Mouse (Mus musculus) E14TG2a.4 (cell line): Measurements from ENCODE around the gene Rnaseh2a.

ENCODE experiments used
- H3K27me3 ChIP-seq: 2 replicates; pipeline ENCODE4 v1.6.1; 2014; ENCODE audit warnings: low read length, control low read depth; ENCODE audit not compliant: insufficient read depth
- H3K36me3 ChIP-seq: 2 replicates; pipeline ENCODE4 v1.6.1; 2014; ENCODE audit warnings: low read length, control low read depth; ENCODE audit not compliant: insufficient read depth
- H3K4me1 ChIP-seq: replicated peaks from 2 replicates; pipeline ENCODE4 v1.6.1; 2014; ENCODE audit warnings: low read depth, low read length, control low read depth
- H3K4me3 ChIP-seq: replicated peaks from 2 replicates; pipeline ENCODE4 v1.5.1; 2014; ENCODE audit warnings: mild to moderate bottlenecking, low read length
- H3K9me3 ChIP-seq: 2 replicates; pipeline ENCODE4 v1.6.1; 2014; ENCODE audit warnings: low read length, control low read depth
- CTCF ChIP-seq: conservative IDR thresholded peaks from 2 replicates; pipeline ENCODE4 v1.5.1; 2014; ENCODE audit warnings: low read length
- NANOG ChIP-seq: IDR thresholded peaks from 2 replicates; pipeline ENCODE4 v1.6.1; 2014; ENCODE audit warnings: borderline replicate concordance, low read length, mixed read lengths
- POU5F1 ChIP-seq: IDR thresholded peaks from 2 replicates; pipeline ENCODE4 v1.6.1; 2014; ENCODE audit warnings: low read length, borderline replicate concordance

Rnaseh2a gene

DNA sequence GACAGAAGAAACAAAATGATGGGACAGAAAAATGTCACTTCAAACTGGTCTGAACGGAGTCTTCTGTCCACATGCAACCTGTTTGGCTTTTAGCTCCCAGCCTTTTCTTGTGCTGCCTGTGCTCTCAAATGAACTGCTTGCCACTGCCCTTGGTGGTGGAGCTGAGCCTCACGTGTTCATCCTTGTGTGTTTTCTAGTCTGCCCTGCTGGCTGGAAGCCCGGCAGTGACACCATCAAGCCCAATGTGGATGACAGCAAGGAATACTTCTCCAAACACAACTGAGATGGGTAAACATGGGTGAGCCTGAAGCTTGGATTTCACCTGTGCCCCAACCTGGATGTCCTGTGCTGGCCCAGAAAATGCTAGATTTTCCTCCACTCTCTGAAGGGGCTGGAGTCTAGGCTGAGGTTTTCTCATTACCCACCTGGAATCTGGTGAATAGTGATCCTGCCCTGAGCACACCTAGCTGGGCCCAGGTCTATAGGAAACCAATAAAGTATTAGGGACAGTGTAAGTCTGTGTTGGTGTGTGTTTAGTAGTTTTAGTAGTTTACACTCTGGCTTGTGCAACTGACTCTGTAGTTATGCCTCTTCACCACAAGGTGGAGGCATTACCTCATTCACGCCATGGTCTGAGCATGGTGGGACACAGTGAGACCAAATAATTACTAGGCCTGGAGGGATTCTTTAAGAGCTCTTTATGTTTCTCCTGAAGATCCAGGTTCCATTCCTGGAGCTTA lies 4.4 kb upstream of the Rnaseh2a start:
- Histone ChIP-seq H3K4me1 (peaks cover 50% of the 10 kb centered on the region), H3K9me3 (no peaks in the 10 kb centered on the region), H3K4me3 (no peak overlapping the region), H3K36me3 (peaks cover 45% of the 10 kb centered on the region), H3K27me3 (no peaks in the 10 kb centered on the region)
- TF ChIP-seq CTCF, result peak; percentile 55
- no peak for TF ChIP-seq NANOG
- no peak for TF ChIP-seq POU5F1

DNA sequence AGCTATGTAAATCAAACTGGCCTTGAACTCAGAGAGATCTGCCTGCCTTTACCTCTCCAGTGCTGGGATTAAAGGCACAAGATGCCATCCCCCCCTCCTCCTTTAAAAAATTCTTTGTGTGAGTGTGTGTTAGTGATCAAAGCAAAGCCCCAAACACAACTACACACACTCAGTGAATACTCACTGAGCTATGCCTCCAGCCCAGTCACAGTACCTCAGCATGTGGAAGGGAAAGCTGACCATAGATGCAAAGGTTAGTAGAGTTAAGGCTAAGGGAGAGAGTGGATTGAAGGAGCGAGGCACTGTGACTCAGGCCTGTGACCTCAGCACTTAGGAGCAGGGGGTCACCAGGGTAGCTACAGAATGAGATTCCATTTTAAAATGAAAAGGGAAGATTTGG lies 3.5 kb upstream of the Rnaseh2a start:
- no peaks in the 10 kb centered on the region for H3K9me3 ChIP-seq
- H3K27me3 ChIP-seq, result no peaks in the 10 kb centered on the region
- H3K4me3 ChIP-seq, result no peak overlapping the region
- H3K36me3 ChIP-seq, result peaks cover 45% of the 10 kb centered on the region
- peaks cover 55% of the 10 kb centered on the region for H3K4me1 ChIP-seq
- TF ChIP-seq NANOG, result no peak
- no peak for TF ChIP-seq POU5F1
- no peak for TF ChIP-seq CTCF

DNA sequence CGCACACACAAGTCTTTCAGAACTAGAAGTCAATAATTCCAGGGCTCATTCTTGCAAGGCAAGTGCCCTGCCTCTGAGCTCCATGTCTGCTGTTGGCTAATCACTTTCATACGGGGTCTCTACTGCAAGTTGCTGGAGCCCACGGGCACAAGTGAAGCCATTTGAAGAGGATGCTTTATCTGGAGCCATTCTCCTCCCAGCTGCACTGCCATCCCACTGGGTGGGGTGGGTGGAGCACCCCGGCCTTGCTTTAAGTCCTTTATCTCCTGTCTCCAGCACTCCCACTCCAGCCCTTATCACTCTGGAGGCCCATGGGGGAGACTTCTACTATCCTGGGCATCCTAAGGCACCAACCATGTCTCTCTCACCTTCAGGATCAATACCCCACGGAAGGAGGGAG lies 1.3 kb upstream of the Rnaseh2a start:
- Histone ChIP-seq H3K27me3 (no peaks in the 10 kb centered on the region), H3K4me3 (peak overlapping the region; percentile 86), H3K9me3 (no peaks in the 10 kb centered on the region), H3K36me3 (peaks cover 46% of the 10 kb centered on the region), H3K4me1 (peaks cover 73% of the 10 kb centered on the region)
- no peak for TF ChIP-seq NANOG
- TF ChIP-seq POU5F1, result no peak
- TF ChIP-seq CTCF, result no peak

DNA sequence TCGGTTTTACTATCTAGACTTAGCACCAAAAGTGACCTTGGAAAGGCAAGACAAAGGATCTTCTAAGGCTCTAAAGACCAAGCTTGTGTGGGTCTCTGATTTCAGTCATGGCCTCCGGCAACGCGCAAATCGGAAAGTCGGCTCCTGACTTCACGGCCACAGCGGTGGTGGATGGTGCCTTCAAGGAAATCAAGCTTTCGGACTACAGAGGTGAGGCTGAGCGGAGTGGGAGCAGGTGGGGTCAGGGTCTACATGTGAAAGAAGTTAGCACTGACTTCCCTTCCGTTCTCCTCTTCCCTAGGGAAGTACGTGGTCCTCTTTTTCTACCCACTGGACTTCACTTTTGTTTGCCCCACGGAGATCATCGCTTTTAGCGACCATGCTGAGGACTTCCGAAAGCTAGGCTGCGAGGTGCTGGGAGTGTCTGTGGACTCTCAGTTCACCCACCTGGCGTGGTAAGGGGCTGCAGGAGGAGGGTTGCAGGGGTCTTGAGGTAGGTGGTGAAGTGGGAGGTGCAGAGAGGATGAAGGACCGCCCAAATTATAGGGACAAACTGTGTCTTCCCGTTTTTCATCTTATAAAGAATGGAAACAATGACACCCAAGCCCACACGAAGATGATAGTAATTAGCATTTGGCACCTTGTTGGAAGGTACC lies 696 bp upstream of the Rnaseh2a start:
- no peak for TF ChIP-seq NANOG
- TF ChIP-seq POU5F1, result no peak
- TF ChIP-seq CTCF, result no peak

DNA sequence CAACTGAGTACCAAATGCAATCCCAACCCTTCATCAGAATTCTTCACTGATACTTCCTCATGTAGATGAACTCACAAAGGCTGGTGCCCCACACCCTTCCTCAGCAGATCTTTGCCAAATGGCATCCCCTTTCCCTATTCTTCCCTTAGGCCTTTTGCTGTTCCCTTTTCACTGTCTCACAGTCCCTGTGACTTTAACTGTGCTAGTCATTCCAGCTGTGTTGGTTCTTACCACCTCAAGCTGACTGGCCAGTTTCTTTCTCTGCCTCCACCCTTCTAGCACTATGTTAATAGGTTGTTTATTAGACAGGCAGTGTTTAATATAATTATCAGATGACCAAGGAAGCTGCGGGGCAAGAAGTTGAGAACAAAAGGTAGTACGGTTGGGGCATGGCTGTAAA lies 917 bp downstream of the Rnaseh2a start:
- Histone ChIP-seq H3K4me1 (peaks cover 59% of the 10 kb centered on the region), H3K27me3 (no peaks in the 10 kb centered on the region), H3K9me3 (no peaks in the 10 kb centered on the region), H3K36me3 (peaks cover 47% of the 10 kb centered on the region), H3K4me3 (peak overlapping the region; percentile 86)
- TF ChIP-seq POU5F1 (no peak), NANOG (no peak), CTCF (no peak)

More for the DNA sequence above, 696 bp upstream of the Rnaseh2a start:
- Histone ChIP-seq H3K4me1 (peaks cover 67% of the 10 kb centered on the region), H3K9me3 (no peaks in the 10 kb centered on the region), H3K4me3 (peak overlapping the region; percentile 86), H3K27me3 (no peaks in the 10 kb centered on the region), H3K36me3 (peaks cover 46% of the 10 kb centered on the region)

DNA sequence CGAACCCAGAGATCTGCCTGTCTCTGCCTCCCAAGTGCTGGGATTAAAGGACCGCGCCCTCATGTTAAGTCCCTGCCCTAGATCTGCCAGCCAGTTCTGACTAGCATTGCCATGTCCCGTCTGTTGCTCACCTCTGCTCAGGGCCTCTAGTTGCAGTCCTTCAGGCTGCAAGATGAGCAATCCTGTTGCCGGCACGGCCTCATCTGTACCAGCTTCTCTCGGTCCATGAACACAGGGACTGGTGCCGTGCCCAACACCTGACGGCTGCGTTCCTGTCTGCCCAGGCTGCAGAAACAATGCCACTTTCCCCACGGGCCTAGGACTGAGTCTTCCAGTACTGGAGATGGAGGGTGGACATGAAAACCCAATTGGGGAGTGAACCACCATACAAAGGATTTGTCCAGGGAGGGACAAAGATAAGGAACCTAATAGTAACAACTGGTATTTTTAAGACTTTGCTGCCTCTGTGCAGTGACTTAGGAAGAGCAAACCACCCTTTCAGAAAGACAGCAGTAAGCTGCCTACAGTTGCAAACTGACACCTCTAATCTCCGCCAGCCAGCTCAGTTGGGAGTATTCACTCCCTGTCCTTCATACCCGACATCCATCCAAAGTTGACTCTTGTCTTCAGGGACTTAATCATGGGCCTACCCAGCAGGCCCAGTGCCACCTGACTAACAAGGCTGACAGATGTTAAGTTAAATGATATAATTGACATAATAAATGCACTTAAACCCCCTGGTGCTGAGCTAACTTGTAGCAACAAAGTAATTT lies 1.8 kb downstream of the Rnaseh2a start:
- H3K4me1 ChIP-seq, result peaks cover 55% of the 10 kb centered on the region
- TF ChIP-seq CTCF, result no peak
- no peak for TF ChIP-seq NANOG
- no peak for TF ChIP-seq POU5F1

DNA sequence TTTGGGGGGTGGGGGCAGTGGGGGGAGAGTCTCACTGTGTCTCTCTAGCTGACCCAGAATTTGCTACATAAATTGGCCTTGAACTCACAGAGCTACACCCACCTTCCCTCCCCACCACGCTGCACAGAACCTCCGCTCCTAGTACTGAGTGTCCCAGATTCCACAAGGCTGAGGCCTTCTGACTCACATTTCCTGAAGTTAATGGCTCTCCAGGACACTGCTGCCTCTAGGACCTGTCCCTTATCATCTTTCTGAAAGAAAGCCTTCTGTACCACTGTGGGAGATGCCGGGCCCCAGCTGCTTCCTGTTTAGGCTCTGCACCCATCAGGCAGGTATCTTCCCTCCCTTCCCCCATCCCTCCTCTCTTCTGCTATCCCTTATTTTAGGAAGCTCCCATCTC lies 3.0 kb downstream of the Rnaseh2a start:
- Histone ChIP-seq H3K4me1 (peaks cover 52% of the 10 kb centered on the region), H3K9me3 (no peaks in the 10 kb centered on the region), H3K27me3 (no peaks in the 10 kb centered on the region), H3K4me3 (no peak overlapping the region; the same call in 1 of the 2 replicates), H3K36me3 (peaks cover 44% of the 10 kb centered on the region)
- TF ChIP-seq NANOG, result no peak
- no peak for TF ChIP-seq CTCF
- TF ChIP-seq POU5F1, result no peak

More for the DNA sequence above, 1.8 kb downstream of the Rnaseh2a start:
- H3K27me3 ChIP-seq, result no peaks in the 10 kb centered on the region
- no peaks in the 10 kb centered on the region for H3K9me3 ChIP-seq
- H3K4me3 ChIP-seq, result peak overlapping the region; percentile 86; the same call in 1 of the 2 replicates
- peaks cover 44% of the 10 kb centered on the region for H3K36me3 ChIP-seq

DNA sequence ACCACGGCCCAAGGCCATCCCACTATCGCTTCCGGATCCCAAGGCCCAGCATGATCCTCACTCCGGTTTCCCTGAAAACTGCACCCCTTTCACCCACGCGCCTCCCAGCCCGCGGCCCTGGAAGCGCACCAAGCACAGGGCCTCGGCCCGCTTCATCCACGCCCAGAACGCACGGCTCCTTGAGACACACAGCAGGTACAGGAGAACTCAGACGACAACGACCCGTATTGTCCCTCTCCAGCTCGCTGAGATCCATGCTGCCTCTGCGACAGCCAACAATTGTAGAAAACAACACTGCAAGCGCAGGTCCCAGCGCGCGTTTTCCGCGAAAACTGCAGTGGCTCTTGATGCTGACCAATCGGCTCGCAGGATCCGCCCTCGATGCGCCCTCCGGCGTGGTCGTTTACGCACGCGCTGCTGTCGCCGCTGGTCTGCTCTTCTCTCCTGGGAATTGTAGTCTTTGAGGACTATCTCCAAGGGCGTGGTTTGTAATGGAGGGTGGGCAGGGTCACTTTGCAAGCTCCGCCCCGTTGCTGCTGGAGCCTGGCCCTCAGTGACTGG lies 3.8 kb downstream of the Rnaseh2a start:
- H3K4me1 ChIP-seq, result peaks cover 45% of the 10 kb centered on the region
- H3K36me3 ChIP-seq, result peaks cover 44% of the 10 kb centered on the region
- H3K9me3 ChIP-seq, result no peaks in the 10 kb centered on the region
- TF ChIP-seq NANOG (no peak), POU5F1 (no peak), CTCF (no peak)
- H3K27me3 ChIP-seq, result no peaks in the 10 kb centered on the region
- peak overlapping the region; percentile 92 for H3K4me3 ChIP-seq
